Mouse (Mus musculus) cerebellum, adult 2 months (tissue): ENCODE data around the gene Ergic1.

Experiments
- CTCF ChIP-seq: fragments of 200-500 bp; IDR thresholded peaks from 2 replicates; pipeline ENCODE4 v1.5.1; 2011; ENCODE audit warnings: low read depth, mild to moderate bottlenecking, control low read depth, low read length, moderate library complexity, borderline replicate concordance; ENCODE audit not compliant: insufficient read depth
- POLR2A ChIP-seq: fragments of 200-500 bp; IDR thresholded peaks from 2 replicates; pipeline ENCODE4 v1.6.1; 2011; ENCODE audit warnings: low read length, control low read depth, borderline replicate concordance; ENCODE audit not compliant: insufficient read depth

DNA sequence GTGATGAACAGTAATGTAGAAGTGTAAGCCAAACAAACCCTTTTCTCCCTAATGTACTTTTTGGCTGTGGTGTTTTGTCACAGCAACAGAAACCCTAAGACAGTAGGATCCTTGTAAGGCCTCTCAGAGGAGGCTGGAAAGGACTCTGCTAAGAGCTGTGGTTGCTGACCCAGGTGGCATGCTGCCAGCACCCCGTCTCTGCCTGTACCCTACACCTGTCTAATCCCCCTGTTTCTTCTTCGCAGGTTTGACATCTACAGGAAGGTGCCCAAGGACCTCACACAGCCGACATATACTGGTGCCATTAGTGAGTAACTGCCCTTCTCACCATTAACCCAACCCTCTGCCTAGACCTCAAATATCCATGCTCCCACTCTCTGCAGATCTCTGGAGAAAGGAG is 47.1 kb downstream of the Ergic1 start:
- TF ChIP-seq CTCF (no peak), POLR2A (no peak)
